22 mouse cellular contexts compared by ENCODE assay signal in the genomic region with DNA sequence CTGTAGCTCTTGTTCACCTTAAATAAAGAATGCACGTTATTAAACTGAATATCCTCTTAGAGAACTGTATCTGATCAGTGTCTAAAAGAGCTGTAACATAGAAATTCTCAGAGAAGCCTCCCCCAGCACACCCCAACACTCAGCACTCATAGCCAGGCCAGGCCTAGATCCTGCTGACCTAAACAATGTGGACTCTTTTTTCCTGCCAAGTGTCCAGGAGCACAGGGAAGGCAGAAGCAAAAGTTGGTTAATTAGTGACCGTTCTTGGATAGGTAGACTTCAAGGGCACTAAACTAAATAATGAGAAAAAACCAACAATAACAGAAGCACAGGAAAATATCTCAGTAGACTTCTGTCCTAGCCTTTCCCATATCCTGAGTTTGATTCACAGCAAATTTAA.
DNase-seq lines count a peak whose midpoint lies in the region; ATAC-seq and TF ChIP-seq lines count a peak whose summit lies in the region.
"Had no signal": no experiment of that assay in that cellular context is flagged by ENCODE, and none has a peak within 500 bp of the region (broad histone marks: within the 10 kb centered on the region; RNA-seq: fewer than 3 reads in every experiment).

No protein-coding gene starts in this region.

- 65% methylated on average over 2 of the region's 2 CpGs for WGBS in kidney, adult 2 months
- WGBS in kidney, embryonic 15.5 days, result 86% methylated on average over 2 of the region's 2 CpGs

- no peaks in the 10 kb centered on the region for H3K36me3 ChIP-seq in kidney, adult 2 months (ENCODE audit: control insufficient read depth, insufficient read depth, low read length)
- no peaks in the 10 kb centered on the region for H3K36me3 ChIP-seq in kidney, embryonic 15.5 days
- H3K36me3 ChIP-seq: embryonic facial prominence, embryonic 13.5 days; embryonic facial prominence, embryonic 15.5 days; forebrain, embryonic 10.5 days; forebrain, embryonic 12.5 days had no signal

- no peak overlapping the region for H3K4me2 ChIP-seq in kidney, embryonic 15.5 days
- H3K4me2 ChIP-seq: embryonic facial prominence, embryonic 13.5 days; embryonic facial prominence, embryonic 15.5 days; forebrain, embryonic 12.5 days had no signal

- ATAC-seq in kidney, embryonic 15.5 days (replicated peaks; ENCODE audit: low FRiP score), result no peak
- ATAC-seq: forebrain, embryonic 14.5 days had no signal

- no peak for TF ChIP-seq POLR2A in kidney, adult 2 months (IDR thresholded peaks at IDR 0.05; ENCODE audit: low read depth, low read length)

- no peak for TF ChIP-seq CTCF in kidney, adult 2 months (conservative IDR thresholded peaks at IDR 0.05; ENCODE audit: insufficient read depth, insufficient read length, low read depth, low read length)

- DNase-seq in kidney, adult 2 months, result peak; percentile 75
- DNase-seq in kidney, postnatal 4 days, result no peak
- peak; percentile 69 for DNase-seq in kidney, adult 9 months
- DNase-seq in kidney, postnatal 36 days, result peak; percentile 23 to 45
- no peak for DNase-seq in kidney, adult 18-20 months
- DNase-seq: adrenal gland, adult 2 months; adrenal gland, postnatal 10 days; adrenal gland, postnatal 25 days; cerebellum, adult 11 months; cerebellum, adult 18-20 months; cerebellum, adult 8-10 months; cerebellum, adult 9-11 months; cerebellum, postnatal 14 days; cerebellum, postnatal 36 days; embryo, embryonic 11 days had no signal

- H3K27ac ChIP-seq in kidney, adult 2 months (ENCODE audit: insufficient read depth, low read depth, low read length), result peak overlapping the region; percentile 78; the same call in 1 of the 2 replicates
- no peak overlapping the region for H3K27ac ChIP-seq in kidney, embryonic 15.5 days
- H3K27ac ChIP-seq: embryonic facial prominence, embryonic 13.5 days; embryonic facial prominence, embryonic 15.5 days; forebrain, embryonic 10.5 days; forebrain, embryonic 12.5 days had no signal

- no peak overlapping the region for H3K4me3 ChIP-seq in kidney, adult 2 months (ENCODE audit: insufficient read depth, low read depth, low read length)
- H3K4me3 ChIP-seq in kidney, embryonic 15.5 days (replicated peaks), result no peak overlapping the region
- H3K4me3 ChIP-seq: embryonic facial prominence, embryonic 13.5 days; embryonic facial prominence, embryonic 15.5 days; erythroblast, embryonic 14.5 days; forebrain, embryonic 10.5 days; forebrain, embryonic 12.5 days had no signal

- no peaks in the 10 kb centered on the region for H3K9me3 ChIP-seq in kidney, embryonic 15.5 days (replicated peaks)
- H3K9me3 ChIP-seq: embryonic facial prominence, embryonic 13.5 days; embryonic facial prominence, embryonic 15.5 days; forebrain, embryonic 10.5 days; forebrain, embryonic 12.5 days had no signal

- H3K27me3 ChIP-seq in kidney, adult 2 months (replicated peaks; ENCODE audit: control insufficient read depth, insufficient read depth, low read length), result no peaks in the 10 kb centered on the region
- no peaks in the 10 kb centered on the region for H3K27me3 ChIP-seq in kidney, embryonic 15.5 days
- H3K27me3 ChIP-seq: embryonic facial prominence, embryonic 13.5 days; embryonic facial prominence, embryonic 15.5 days; forebrain, embryonic 12.5 days had no signal

- no peak overlapping the region for H3K9ac ChIP-seq in kidney, embryonic 15.5 days
- H3K9ac ChIP-seq: embryonic facial prominence, embryonic 13.5 days; embryonic facial prominence, embryonic 15.5 days; forebrain, embryonic 12.5 days had no signal

- no peaks in the 10 kb centered on the region for H3K4me1 ChIP-seq in kidney, adult 2 months (ENCODE audit: control insufficient read depth, insufficient read depth, low read length)
- H3K4me1 ChIP-seq in kidney, embryonic 15.5 days, result no peaks in the 10 kb centered on the region
- H3K4me1 ChIP-seq: embryonic facial prominence, embryonic 13.5 days; embryonic facial prominence, embryonic 15.5 days; forebrain, embryonic 10.5 days; forebrain, embryonic 12.5 days had no signal

Comparison
In these comparisons a context has a peak if more than half of its experiments do, and no peak if none do; other contexts are left out.
1. DNase-seq: peak in kidney, adult 2 months (single experiment), kidney, adult 9 months (single experiment) and kidney, postnatal 36 days (2 of 2); none in kidney, postnatal 4 days (0 of 2) and kidney, adult 18-20 months (single experiment).